Mouse (Mus musculus): ENCODE measurements around the gene Atp6v1a. TPM values are rescaled to one million over a fixed set of nuclear protein-coding genes. Genes with fewer than 3 reads are reported as not detected.

Atp6v1a gene
- polyA plus RNA-seq, 1 experiment, result 230 TPM

DNA sequence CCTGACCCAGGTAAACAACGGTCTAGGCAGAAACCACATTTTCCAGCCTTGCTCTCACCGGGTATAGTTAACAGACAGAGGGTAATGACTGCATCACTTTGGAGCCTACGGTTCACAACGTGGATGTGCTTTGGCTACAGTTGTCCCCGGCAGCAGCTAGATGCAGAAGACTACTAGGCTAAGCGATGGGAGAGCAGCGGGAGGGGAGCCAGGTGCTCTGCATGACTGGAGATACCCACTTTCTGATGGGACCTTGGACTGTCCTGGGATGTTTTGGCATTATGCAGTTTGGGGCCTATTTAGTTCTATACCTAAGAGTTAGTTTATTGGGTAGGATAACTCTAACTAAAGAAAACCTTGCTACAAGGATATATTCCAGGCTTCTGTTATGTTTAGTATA, 40.1 kb downstream of the Atp6v1a start:
- no peak for DNase-seq
- 92% methylated on average over 7 of the region's 7 CpGs for WGBS
- no peak overlapping the region for H3K27ac ChIP-seq (ENCODE audit: insufficient read depth, low read length)
- TF ChIP-seq POLR2A (IDR thresholded peaks at IDR 0.05; ENCODE audit: borderline replicate concordance, insufficient read depth, low read length) (no peak), CTCF (IDR thresholded peaks at IDR 0.05; ENCODE audit: borderline replicate concordance, insufficient read depth, low read depth, low read length) (no peak)
- no peak overlapping the region for H3K4me3 ChIP-seq (replicated peaks; ENCODE audit: insufficient read depth, low read depth, low read length)
- H3K27me3 ChIP-seq (ENCODE audit: control insufficient read depth, insufficient read depth, low read length), result no peaks in the 10 kb centered on the region
- H3K4me1 ChIP-seq (ENCODE audit: control insufficient read depth, insufficient read depth, low read length), result peaks cover 4% of the 10 kb centered on the region; the same call in 1 of the 2 replicates

DNA sequence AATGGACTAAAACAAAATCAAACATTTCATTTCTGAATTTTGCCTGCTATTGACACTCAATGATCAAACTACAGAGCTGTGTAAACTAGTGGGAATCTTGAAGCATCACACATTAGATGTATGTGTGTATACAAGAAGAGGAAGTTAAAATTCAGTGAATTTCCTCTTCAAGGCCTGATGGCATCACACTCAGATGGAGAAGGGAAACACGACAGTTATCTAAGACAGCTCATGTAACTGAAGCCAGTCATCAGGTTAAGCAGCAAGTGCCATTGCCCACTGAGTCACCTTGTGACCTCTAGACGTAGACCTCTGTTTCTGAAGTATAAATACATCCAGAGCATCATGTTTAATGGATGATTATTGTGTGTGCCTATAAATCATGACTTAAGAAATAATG, 51.9 kb downstream of the Atp6v1a start:
- H3K27me3 ChIP-seq (ENCODE audit: control insufficient read depth, insufficient read depth, low read length), result no peaks in the 10 kb centered on the region
- no peak for DNase-seq
- H3K4me1 ChIP-seq (ENCODE audit: control insufficient read depth, insufficient read depth, low read length), result no peaks in the 10 kb centered on the region
- TF ChIP-seq CTCF (IDR thresholded peaks at IDR 0.05; ENCODE audit: borderline replicate concordance, insufficient read depth, low read depth, low read length), result no peak
- no peak for TF ChIP-seq POLR2A (IDR thresholded peaks at IDR 0.05; ENCODE audit: borderline replicate concordance, insufficient read depth, low read length)
- no peak overlapping the region for H3K4me3 ChIP-seq (replicated peaks; ENCODE audit: insufficient read depth, low read depth, low read length)
- H3K27ac ChIP-seq (ENCODE audit: insufficient read depth, low read length), result no peak overlapping the region
- 75% methylated on average over 2 of the region's 2 CpGs for WGBS

DNA sequence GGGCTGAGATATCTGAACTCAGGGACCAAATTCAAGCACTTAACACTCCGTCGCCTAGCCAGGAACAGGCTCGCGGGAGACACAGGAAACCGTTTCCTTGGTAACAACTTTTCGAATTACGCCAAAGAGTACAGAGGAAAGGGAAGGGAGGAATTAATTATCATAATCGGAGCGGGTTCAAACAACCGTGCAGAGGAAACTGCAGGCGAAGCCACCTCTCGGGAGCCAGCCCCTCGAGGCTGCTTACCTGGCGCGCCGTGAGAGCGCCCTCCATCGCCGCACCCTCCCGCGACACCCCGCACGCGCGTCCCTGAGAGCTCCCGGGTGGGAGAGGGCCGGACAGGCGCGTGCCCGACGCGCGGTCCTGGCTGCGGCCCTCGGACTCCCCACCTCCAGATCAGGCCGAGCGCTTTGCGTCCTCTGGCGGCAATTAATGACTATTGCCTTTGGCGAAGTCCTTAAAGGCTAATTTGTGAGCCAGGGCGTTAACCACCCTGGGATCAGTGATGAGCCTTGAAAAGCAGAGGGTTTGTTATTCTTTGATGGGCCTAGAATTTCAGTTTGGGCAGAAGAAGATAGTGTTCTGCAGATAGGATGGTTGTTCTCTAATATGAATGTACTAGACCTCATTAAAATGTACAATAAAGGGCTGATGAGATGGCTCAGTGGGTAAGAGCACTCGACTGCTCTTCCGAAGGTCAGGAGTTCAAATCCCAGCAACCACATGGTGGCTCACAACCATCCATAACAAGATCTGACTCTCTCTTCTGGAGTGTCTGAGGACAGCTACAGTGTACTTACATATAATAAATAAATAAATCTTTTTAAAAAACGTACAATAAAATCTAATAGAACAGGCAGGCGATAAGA, 76.2 kb downstream of the Atp6v1a start, which contains the start of gene Gramd1c:
Gene Gramd1c, minus strand, starts transcription at position 321 of the 870 bp plus-strand sequence.
- H3K4me1 ChIP-seq (ENCODE audit: control insufficient read depth, insufficient read depth, low read length), result no peaks in the 10 kb centered on the region
- 6% methylated on average over 45 of the region's 45 CpGs for WGBS
- no peaks in the 10 kb centered on the region for H3K27me3 ChIP-seq (ENCODE audit: control insufficient read depth, insufficient read depth, low read length)
- peak; percentile 62 to 65 for DNase-seq
- peak within 1 kb of the TSS; percentile 76 for H3K4me3 ChIP-seq (replicated peaks; ENCODE audit: insufficient read depth, low read depth, low read length)
- H3K27ac ChIP-seq (ENCODE audit: insufficient read depth, low read length), result no peak within 1 kb of the TSS
- TF ChIP-seq POLR2A (IDR thresholded peaks at IDR 0.05; ENCODE audit: borderline replicate concordance, insufficient read depth, low read length) (no peak), CTCF (IDR thresholded peaks at IDR 0.05; ENCODE audit: borderline replicate concordance, insufficient read depth, low read depth, low read length) (peak; percentile 64; the same call in 1 of the 2 replicates)

DNA sequence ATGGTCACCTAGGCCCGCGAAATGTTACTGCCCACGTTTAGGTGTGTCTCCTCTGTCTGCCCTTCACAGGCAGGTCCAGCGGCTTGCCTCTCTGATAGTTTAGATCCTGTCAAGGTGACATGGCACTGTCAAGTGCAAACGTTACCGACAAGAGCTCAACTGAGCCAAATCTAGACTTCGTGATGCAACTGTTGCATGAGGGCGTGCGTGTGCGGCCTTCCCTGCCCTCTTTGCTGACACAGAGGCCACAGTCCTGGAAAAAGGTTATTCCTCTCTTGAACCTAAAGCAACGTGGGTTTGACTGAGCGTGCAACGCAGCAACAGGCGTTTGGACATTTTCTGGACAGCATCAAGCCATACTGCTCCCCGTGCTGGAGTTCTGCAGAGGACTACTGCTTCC, 78.2 kb downstream of the Atp6v1a start:
- 93% methylated on average over 15 of the region's 15 CpGs for WGBS
- no peak overlapping the region for H3K27ac ChIP-seq (ENCODE audit: insufficient read depth, low read length)
- H3K27me3 ChIP-seq (ENCODE audit: control insufficient read depth, insufficient read depth, low read length), result no peaks in the 10 kb centered on the region
- no peaks in the 10 kb centered on the region for H3K4me1 ChIP-seq (ENCODE audit: control insufficient read depth, insufficient read depth, low read length)
- DNase-seq, result no peak
- no peak overlapping the region for H3K4me3 ChIP-seq (replicated peaks; ENCODE audit: insufficient read depth, low read depth, low read length)
- TF ChIP-seq POLR2A (IDR thresholded peaks at IDR 0.05; ENCODE audit: borderline replicate concordance, insufficient read depth, low read length) (no peak), CTCF (IDR thresholded peaks at IDR 0.05; ENCODE audit: borderline replicate concordance, insufficient read depth, low read depth, low read length) (no peak)

- Histone ChIP-seq H3K27ac (ENCODE audit: insufficient read depth, low read length) (no peak overlapping the region), H3K4me3 (replicated peaks; ENCODE audit: insufficient read depth, low read depth, low read length) (no peak overlapping the region), H3K27me3 (ENCODE audit: control insufficient read depth, insufficient read depth, low read length) (no peaks in the 10 kb centered on the region), H3K4me1 (ENCODE audit: control insufficient read depth, insufficient read depth, low read length) (no peaks in the 10 kb centered on the region)
- TF ChIP-seq CTCF (IDR thresholded peaks at IDR 0.05; ENCODE audit: borderline replicate concordance, insufficient read depth, low read depth, low read length) (no peak), POLR2A (IDR thresholded peaks at IDR 0.05; ENCODE audit: borderline replicate concordance, insufficient read depth, low read length) (no peak)
- DNase-seq, result no peak
- 93% methylated on average over 18 of the region's 18 CpGs for WGBS
Measured at GRCm38 (mm10) chr16:44060604-44061286, 78.8 kb downstream of the Atp6v1a start.

DNA sequence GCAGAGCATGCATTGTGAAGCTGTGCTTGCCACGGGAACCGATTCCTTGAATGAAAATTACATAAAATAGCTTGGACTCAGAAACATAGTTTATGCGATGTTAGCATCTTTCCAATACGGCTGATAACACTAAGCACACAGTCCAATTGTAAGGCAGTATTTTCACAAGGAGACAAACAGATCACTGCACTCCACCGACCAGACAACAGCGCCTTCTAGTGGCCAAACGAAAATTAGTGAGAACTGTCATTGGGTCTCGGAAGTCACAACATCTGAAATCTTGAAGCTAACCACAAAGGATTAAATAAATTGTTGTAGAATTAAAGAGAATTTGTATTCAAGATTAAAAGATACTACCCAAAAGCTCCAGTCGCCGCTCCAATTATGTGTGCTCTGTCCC, 80.8 kb downstream of the Atp6v1a start:
- Histone ChIP-seq H3K27ac (ENCODE audit: insufficient read depth, low read length) (no peak overlapping the region), H3K4me1 (ENCODE audit: control insufficient read depth, insufficient read depth, low read length) (no peaks in the 10 kb centered on the region), H3K4me3 (replicated peaks; ENCODE audit: insufficient read depth, low read depth, low read length) (no peak overlapping the region), H3K27me3 (ENCODE audit: control insufficient read depth, insufficient read depth, low read length) (no peaks in the 10 kb centered on the region)
- TF ChIP-seq POLR2A (IDR thresholded peaks at IDR 0.05; ENCODE audit: borderline replicate concordance, insufficient read depth, low read length) (no peak), CTCF (IDR thresholded peaks at IDR 0.05; ENCODE audit: borderline replicate concordance, insufficient read depth, low read depth, low read length) (peak; percentile 83)
- peak; percentile 47 to 52 for DNase-seq
- 21% methylated on average over 10 of the region's 10 CpGs for whole genome bisulfite sequencing

DNA sequence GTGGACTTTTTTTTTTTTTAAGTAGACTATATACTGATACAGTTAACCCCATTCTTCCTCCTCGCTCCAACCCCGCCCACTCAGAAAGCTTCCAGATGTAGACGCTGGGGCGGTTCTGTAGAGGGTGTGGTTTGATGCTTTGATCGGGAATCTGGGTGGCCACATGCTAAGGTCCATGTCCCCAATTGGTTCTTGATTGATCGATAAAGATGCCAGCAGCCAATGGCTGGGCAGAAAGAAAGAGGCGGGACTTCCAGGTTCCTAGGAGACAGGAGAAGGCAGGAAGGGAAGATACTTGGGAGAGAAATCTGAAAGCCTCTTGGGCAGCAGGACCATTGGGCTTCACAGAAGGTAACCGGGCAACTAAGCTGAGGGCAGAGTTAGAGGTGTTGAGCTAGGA, 83.7 kb downstream of the Atp6v1a start:
- TF ChIP-seq CTCF (IDR thresholded peaks at IDR 0.05; ENCODE audit: borderline replicate concordance, insufficient read depth, low read depth, low read length) (no peak), POLR2A (IDR thresholded peaks at IDR 0.05; ENCODE audit: borderline replicate concordance, insufficient read depth, low read length) (no peak)
- 65% methylated on average over 8 of the region's 8 CpGs for WGBS

More for the DNA sequence above, 83.7 kb downstream of the Atp6v1a start:
- Histone ChIP-seq H3K27me3 (ENCODE audit: control insufficient read depth, insufficient read depth, low read length) (no peaks in the 10 kb centered on the region), H3K4me3 (replicated peaks; ENCODE audit: insufficient read depth, low read depth, low read length) (no peak overlapping the region), H3K4me1 (ENCODE audit: control insufficient read depth, insufficient read depth, low read length) (no peaks in the 10 kb centered on the region), H3K27ac (ENCODE audit: insufficient read depth, low read length) (no peak overlapping the region)
- no peak for DNase-seq

All from cerebellum, adult 2 months (tissue).